8 mouse cellular contexts compared by ENCODE assay signal in the genomic region with DNA sequence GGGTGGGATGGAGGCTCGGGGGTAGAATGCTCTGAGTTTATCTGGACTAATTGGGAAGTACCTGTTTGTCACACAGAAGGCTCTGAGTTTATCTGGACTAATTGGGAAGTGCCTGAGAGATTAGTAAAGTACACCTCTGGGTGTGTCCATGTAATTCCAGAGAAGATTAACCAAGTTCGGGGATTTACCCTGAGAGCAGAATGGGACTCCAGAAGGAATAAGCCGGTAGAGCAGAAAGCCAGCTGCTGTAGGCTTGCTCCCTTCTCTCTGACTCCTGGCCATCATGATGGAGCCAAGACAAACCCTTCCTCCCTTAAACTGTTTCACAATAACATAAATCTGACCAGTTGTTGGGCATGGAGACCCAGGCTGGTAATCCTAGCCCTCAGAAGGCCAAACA. TPM values are rescaled to one million over a fixed set of nuclear protein-coding genes. Genes with fewer than 3 reads are reported as not detected.
A peak's percentile ranks its signal among the peaks of the same experiment; 100 is the strongest.
DNase-seq lines count a peak whose midpoint lies in the region; ATAC-seq and TF ChIP-seq lines count a peak whose summit lies in the region.

No protein-coding gene starts in this region.

- intact Hi-C loops in left cerebral cortex, postnatal 4 days (cut with DNase I) = no loop called here

- WGBS in heart, postnatal 0 days = 50% methylated on average over 3 of the region's 3 CpGs
- 41% methylated on average over 3 of the region's 3 CpGs for WGBS in embryonic facial prominence, embryonic 11.5 days
- 73% methylated on average over 3 of the region's 3 CpGs for WGBS in hindbrain, embryonic 15.5 days
- WGBS in midbrain, embryonic 14.5 days = 34% methylated on average over 3 of the region's 3 CpGs

- no peaks in the 10 kb centered on the region for H3K9me3 ChIP-seq in heart, postnatal 0 days (replicated peaks; ENCODE audit: control insufficient read depth, low read length)
- no peaks in the 10 kb centered on the region for H3K9me3 ChIP-seq in embryonic facial prominence, embryonic 11.5 days (replicated peaks; ENCODE audit: control insufficient read depth, low read length)
- H3K9me3 ChIP-seq in hindbrain, embryonic 15.5 days = no peaks in the 10 kb centered on the region
- no peaks in the 10 kb centered on the region for H3K9me3 ChIP-seq in midbrain, embryonic 14.5 days (ENCODE audit: control insufficient read depth, low read length)

- TF ChIP-seq CTCF in heart, postnatal 0 days (IDR thresholded peaks at IDR 0.05; ENCODE audit: low read depth) = no peak

- peaks cover 53% of the 10 kb centered on the region for H3K4me1 ChIP-seq in heart, postnatal 0 days (ENCODE audit: control insufficient read depth, insufficient read depth)
- peaks cover 7% of the 10 kb centered on the region; the same call in 1 of the 2 replicates for H3K4me1 ChIP-seq in embryonic facial prominence, embryonic 11.5 days (ENCODE audit: control insufficient read depth, insufficient read depth, low read length)
- H3K4me1 ChIP-seq in hindbrain, embryonic 15.5 days (replicated peaks) = peaks cover 63% of the 10 kb centered on the region
- peaks cover 43% of the 10 kb centered on the region for H3K4me1 ChIP-seq in midbrain, embryonic 14.5 days (ENCODE audit: control insufficient read depth, insufficient read depth, low read length)

- no peak overlapping the region for H3K9ac ChIP-seq in heart, postnatal 0 days (replicated peaks; ENCODE audit: low read depth, low read length)
- no peak overlapping the region for H3K9ac ChIP-seq in embryonic facial prominence, embryonic 11.5 days (replicated peaks; ENCODE audit: low read length)
- no peak overlapping the region for H3K9ac ChIP-seq in hindbrain, embryonic 15.5 days
- H3K9ac ChIP-seq in midbrain, embryonic 14.5 days (replicated peaks; ENCODE audit: low read length) = no peak overlapping the region

- peaks cover 11% of the 10 kb centered on the region; the same call in 1 of the 2 replicates for H3K36me3 ChIP-seq in heart, postnatal 0 days (replicated peaks; ENCODE audit: control insufficient read depth, insufficient read depth, low read length)
- H3K36me3 ChIP-seq in embryonic facial prominence, embryonic 11.5 days (replicated peaks; ENCODE audit: control insufficient read depth, insufficient read depth, low read depth, low read length) = no peaks in the 10 kb centered on the region
- H3K36me3 ChIP-seq in hindbrain, embryonic 15.5 days = peaks cover 15% of the 10 kb centered on the region
- peaks cover 18% of the 10 kb centered on the region for H3K36me3 ChIP-seq in midbrain, embryonic 14.5 days (ENCODE audit: control insufficient read depth, insufficient read depth, low read length)

- no peak overlapping the region for H3K4me2 ChIP-seq in heart, postnatal 0 days (ENCODE audit: low read depth, low read length)
- H3K4me2 ChIP-seq in embryonic facial prominence, embryonic 11.5 days (ENCODE audit: low read depth, low read length) = no peak overlapping the region
- 0 out of 2 replicates have a peak overlapping the region, but pooled peaks have one; percentile 67 for H3K4me2 ChIP-seq in hindbrain, embryonic 15.5 days
- no peak overlapping the region for H3K4me2 ChIP-seq in midbrain, embryonic 14.5 days (ENCODE audit: low read length)

- H3K27ac ChIP-seq in heart, postnatal 0 days (ENCODE audit: low read depth) = peak overlapping the region; percentile 84
- H3K27ac ChIP-seq in embryonic facial prominence, embryonic 11.5 days (replicated peaks; ENCODE audit: low read depth, low read length) = peak overlapping the region; percentile 66
- H3K27ac ChIP-seq in hindbrain, embryonic 15.5 days (replicated peaks) = peak overlapping the region; percentile 77
- H3K27ac ChIP-seq in midbrain, embryonic 14.5 days (replicated peaks; ENCODE audit: low read depth, low read length) = 0 out of 2 replicates have a peak overlapping the region, but pooled peaks have one; percentile 67

- DNase-seq in heart, postnatal 0 days (ENCODE audit: low spot score) = no peak
- no peak for DNase-seq in heart, adult 9 months (ENCODE audit: low spot score in 2 of 2)
- DNase-seq in embryonic facial prominence, embryonic 11.5 days (ENCODE audit: low spot score) = no peak
- no peak for DNase-seq in midbrain, embryonic 14.5 days
- DNase-seq in left cerebral cortex, postnatal 4 days = no peak
- no peak for DNase-seq in B cell, adult 2 months
- DNase-seq in cerebellum, adult 18-20 months = no peak

- H3K4me3 ChIP-seq in heart, postnatal 0 days (ENCODE audit: low read depth, low read length) = no peak overlapping the region
- H3K4me3 ChIP-seq in embryonic facial prominence, embryonic 11.5 days (ENCODE audit: low read depth, low read length) = no peak overlapping the region
- no peak overlapping the region for H3K4me3 ChIP-seq in hindbrain, embryonic 15.5 days
- H3K4me3 ChIP-seq in midbrain, embryonic 14.5 days (replicated peaks; ENCODE audit: low read depth, low read length) = no peak overlapping the region

- no peak for ATAC-seq in heart, postnatal 0 days (ENCODE audit: insufficient read depth, low read depth)
- ATAC-seq in embryonic facial prominence, embryonic 11.5 days (replicated peaks; ENCODE audit: insufficient number of reproducible peaks, low FRiP score, low TSS enrichment, low read depth) = no peak
- no peak for ATAC-seq in hindbrain, embryonic 15.5 days (ENCODE audit: low FRiP score, low read depth)
- ATAC-seq in midbrain, embryonic 14.5 days (ENCODE audit: low FRiP score, low TSS enrichment) = no peak

- no peak for TF ChIP-seq EP300 in heart, postnatal 0 days (IDR thresholded peaks at IDR 0.05; ENCODE audit: low read depth)

- no peaks in the 10 kb centered on the region for H3K27me3 ChIP-seq in heart, postnatal 0 days (ENCODE audit: control insufficient read depth, insufficient read depth, low read length)
- H3K27me3 ChIP-seq in embryonic facial prominence, embryonic 11.5 days (ENCODE audit: control insufficient read depth, insufficient read depth, low read length) = no peaks in the 10 kb centered on the region
- no peaks in the 10 kb centered on the region for H3K27me3 ChIP-seq in hindbrain, embryonic 15.5 days
- no peaks in the 10 kb centered on the region for H3K27me3 ChIP-seq in midbrain, embryonic 14.5 days (ENCODE audit: control insufficient read depth, insufficient read depth, low read length)

RNA-seq across cellular contexts. Expression of a gene that starts 25.5 kb away (rescaled TPM):
- 3.2 and 4.2 TPM in 2 replicates for total RNA-seq in heart, postnatal 0 days (2014; rRNA removed; ENCODE audit: low replicate concordance)
- 3.3 and 3.5 TPM in 2 replicates for polyA plus RNA-seq in heart, postnatal 0 days (2015; fragmentation: Nextera tagmentation; extraction: Ambion mirVana)
- polyA plus RNA-seq in embryonic facial prominence, embryonic 11.5 days (2014; fragmentation: Nextera tagmentation; extraction: Ambion mirVana) = 5.0 and 6.0 TPM in 2 replicates
- polyA plus RNA-seq in hindbrain, embryonic 15.5 days (2015; fragmentation: Nextera tagmentation; extraction: Ambion mirVana) = 4.8 and 5.8 TPM in 2 replicates
- polyA plus RNA-seq in midbrain, embryonic 14.5 days (2014; fragmentation: Nextera tagmentation; extraction: Ambion mirVana) = 5.3 and 5.6 TPM in 2 replicates
- total RNA-seq in left cerebral cortex, postnatal 4 days (2021) = 1 to 10 TPM; 3.1 to 4.0 TPM

RNA-seq across cellular contexts. Expression of a gene that starts 26.4 kb away (rescaled TPM):
- 12.5 and 16.0 TPM in 2 replicates for total RNA-seq in heart, postnatal 0 days (2014; rRNA removed; ENCODE audit: low replicate concordance)
- polyA plus RNA-seq in heart, postnatal 0 days (2015; fragmentation: Nextera tagmentation; extraction: Ambion mirVana) = 6.5 and 6.6 TPM in 2 replicates
- polyA plus RNA-seq in embryonic facial prominence, embryonic 11.5 days (2014; fragmentation: Nextera tagmentation; extraction: Ambion mirVana) = 20.6 and 21.7 TPM in 2 replicates
- polyA plus RNA-seq in hindbrain, embryonic 15.5 days (2015; fragmentation: Nextera tagmentation; extraction: Ambion mirVana) = 51.4 and 54.4 TPM in 2 replicates
- polyA plus RNA-seq in midbrain, embryonic 14.5 days (2014; fragmentation: Nextera tagmentation; extraction: Ambion mirVana) = 36.3 and 41.5 TPM in 2 replicates
- 10 to 100 TPM; 47.9 to 50.8 TPM for total RNA-seq in left cerebral cortex, postnatal 4 days (2021)

RNA-seq across cellular contexts. Expression of a gene that starts 29.1 kb away (rescaled TPM):
- total RNA-seq in heart, postnatal 0 days (2014; rRNA removed; ENCODE audit: low replicate concordance) = 33.9 and 46.7 TPM in 2 replicates
- 62.6 and 65.4 TPM in 2 replicates for polyA plus RNA-seq in heart, postnatal 0 days (2015; fragmentation: Nextera tagmentation; extraction: Ambion mirVana)
- polyA plus RNA-seq in embryonic facial prominence, embryonic 11.5 days (2014; fragmentation: Nextera tagmentation; extraction: Ambion mirVana) = 31.7 and 33.0 TPM in 2 replicates
- polyA plus RNA-seq in hindbrain, embryonic 15.5 days (2015; fragmentation: Nextera tagmentation; extraction: Ambion mirVana) = 51.0 and 57.4 TPM in 2 replicates
- polyA plus RNA-seq in midbrain, embryonic 14.5 days (2014; fragmentation: Nextera tagmentation; extraction: Ambion mirVana) = 46.2 and 64.4 TPM in 2 replicates
- 10 to 100 TPM; 44.9 to 48.1 TPM for total RNA-seq in left cerebral cortex, postnatal 4 days (2021)

RNA-seq across cellular contexts. Expression of a gene that starts 36.7 kb away (rescaled TPM):
- 1.1 and 6.0 TPM in 2 replicates for total RNA-seq in heart, postnatal 0 days (2014; rRNA removed; ENCODE audit: low replicate concordance)
- polyA plus RNA-seq in heart, postnatal 0 days (2015; fragmentation: Nextera tagmentation; extraction: Ambion mirVana) = 1.8 and 2.0 TPM in 2 replicates
- 0.95 and 1.2 TPM in 2 replicates for polyA plus RNA-seq in embryonic facial prominence, embryonic 11.5 days (2014; fragmentation: Nextera tagmentation; extraction: Ambion mirVana)
- 0.73 and 1.2 TPM in 2 replicates for polyA plus RNA-seq in hindbrain, embryonic 15.5 days (2015; fragmentation: Nextera tagmentation; extraction: Ambion mirVana)
- polyA plus RNA-seq in midbrain, embryonic 14.5 days (2014; fragmentation: Nextera tagmentation; extraction: Ambion mirVana) = not detected in 2 replicates
- total RNA-seq in left cerebral cortex, postnatal 4 days (2021) = 1 to 10 TPM; 1.9 TPM

RNA-seq across cellular contexts. Expression of a gene that starts 43.1 kb away (rescaled TPM):
- 159 and 195 TPM in 2 replicates for total RNA-seq in heart, postnatal 0 days (2014; rRNA removed; ENCODE audit: low replicate concordance)
- polyA plus RNA-seq in heart, postnatal 0 days (2015; fragmentation: Nextera tagmentation; extraction: Ambion mirVana) = 77.0 and 84.9 TPM in 2 replicates
- polyA plus RNA-seq in embryonic facial prominence, embryonic 11.5 days (2014; fragmentation: Nextera tagmentation; extraction: Ambion mirVana) = 41.3 and 41.5 TPM in 2 replicates
- polyA plus RNA-seq in hindbrain, embryonic 15.5 days (2015; fragmentation: Nextera tagmentation; extraction: Ambion mirVana) = 156 and 160 TPM in 2 replicates
- polyA plus RNA-seq in midbrain, embryonic 14.5 days (2014; fragmentation: Nextera tagmentation; extraction: Ambion mirVana) = 107 and 153 TPM in 2 replicates
- total RNA-seq in left cerebral cortex, postnatal 4 days (2021) = 100 to 1,000 TPM; 101 to 110 TPM
